Mouse (Mus musculus): ENCODE results near the gene Zfyve28. TPM values are rescaled to one million over a fixed set of nuclear protein-coding genes. Genes with fewer than 3 reads are reported as not detected.

Gene Zfyve28
- 1.6 TPM for polyA plus RNA-seq (2021)

DNA sequence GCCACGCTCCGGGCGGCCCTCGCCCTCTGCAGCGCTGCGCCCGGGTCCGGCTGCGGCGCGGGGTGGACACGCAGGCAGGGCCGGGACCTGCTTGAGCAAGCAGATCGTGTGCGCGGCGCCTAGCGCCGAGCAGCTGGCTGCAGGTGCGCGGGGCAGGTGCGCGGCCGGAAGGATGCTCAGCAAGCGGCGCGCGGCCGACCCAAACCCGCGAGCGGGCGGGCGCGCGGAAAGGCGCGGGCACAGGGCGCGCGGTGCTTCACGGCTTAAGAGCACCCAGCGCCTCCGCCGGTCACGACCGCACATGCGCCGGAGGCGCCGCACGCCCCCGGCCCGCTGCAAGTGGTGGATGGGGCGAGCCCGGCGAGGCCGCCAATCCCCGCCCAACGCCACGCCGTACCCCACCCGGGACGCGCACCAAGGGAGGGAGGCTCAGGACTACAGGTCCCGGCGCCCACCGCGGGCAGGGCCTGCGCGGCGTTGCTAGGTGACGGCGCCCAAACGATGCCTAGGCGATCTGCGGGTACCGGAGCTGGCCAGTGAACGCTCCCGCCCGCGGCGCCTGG lies at the start of gene Zfyve28, which contains the start of gene Cfap99:
Zfyve28 (minus strand) TSS at position 296 of the 563 bp plus-strand sequence.
Cfap99 (plus strand) TSS at position 447 of the 563 bp plus-strand sequence.
- in situ Hi-C loops (cut with MboI; ENCODE audit: low pct_unique_long_range_greater_than_20kb) = loop anchor here (5.0 kb wide), 1 partner anchor 39 kb away; no protein-coding TSS in a partner anchor
- POLR2A ChIA-PET = interaction anchor here (0.7 kb wide), 1 partner anchor 502 kb away, joined by 4 read pairs; no protein-coding TSS in a partner anchor
- CTCF ChIA-PET = interaction anchor here (1.3 to 1.4 kb wide), 2 partner anchors 10 to 29 kb away, joined by 3 read pairs; no protein-coding TSS in a partner anchor
- DNase-seq (ENCODE audit: low read depth, low spot score) = no peak
- no peak for TF ChIP-seq CTCF (IDR thresholded peaks at IDR 0.05)
- no peaks in the 10 kb centered on the region for H3K27me3 ChIP-seq
- ATAC-seq = peak; percentile 78

DNA sequence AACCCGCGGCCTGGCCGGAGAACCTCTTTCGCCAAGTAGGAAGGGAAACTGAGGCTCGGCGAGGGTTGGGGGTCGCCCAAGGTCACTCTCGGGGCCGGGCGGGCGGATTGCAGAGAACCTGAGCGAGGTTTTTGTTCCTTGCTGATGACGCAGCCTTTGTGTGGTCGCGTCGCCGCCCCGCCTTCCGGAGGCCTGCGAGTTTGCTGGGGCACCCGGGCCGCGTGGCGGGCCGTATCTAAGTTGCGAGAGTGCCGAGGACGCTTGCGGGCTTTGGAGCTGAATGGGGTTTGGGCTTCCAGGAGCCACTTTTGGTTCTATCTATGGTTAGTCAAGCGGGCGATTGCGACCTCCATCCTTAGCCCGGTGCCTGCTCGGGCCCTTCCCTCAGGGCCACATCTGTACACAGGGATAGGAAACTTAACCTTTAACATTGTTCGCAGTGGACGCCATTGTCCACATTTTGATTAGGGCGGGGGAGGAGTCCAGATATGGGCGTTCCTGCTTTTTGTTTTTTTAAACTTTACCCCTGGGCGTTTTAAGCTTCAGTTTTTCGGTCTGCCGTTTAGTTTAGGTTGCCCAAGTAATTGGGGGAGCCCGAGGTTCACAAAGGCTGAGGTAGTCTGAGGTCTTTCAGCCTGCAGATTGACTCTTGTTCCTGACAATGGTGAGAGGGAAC lies 48.7 kb upstream of the Zfyve28 start:
- no peaks in the 10 kb centered on the region for H3K27me3 ChIP-seq
- peak; percentile 46 for ATAC-seq
- TF ChIP-seq CTCF (IDR thresholded peaks at IDR 0.05) = no peak
- DNase-seq (ENCODE audit: low read depth, low spot score) = no peak
- in situ Hi-C loops (cut with MboI; ENCODE audit: low pct_unique_long_range_greater_than_20kb) = no loop called here
- ChIA-PET CTCF (interaction anchor here (0.7 kb wide), 1 partner anchor 55 kb away, joined by 3 read pairs; no protein-coding TSS in a partner anchor), POLR2A (interaction anchor here (0.6 to 1.8 kb wide), 2 partner anchors 11 to 12 kb away, joined by 3 to 4 read pairs; no protein-coding TSS in a partner anchor)

DNA sequence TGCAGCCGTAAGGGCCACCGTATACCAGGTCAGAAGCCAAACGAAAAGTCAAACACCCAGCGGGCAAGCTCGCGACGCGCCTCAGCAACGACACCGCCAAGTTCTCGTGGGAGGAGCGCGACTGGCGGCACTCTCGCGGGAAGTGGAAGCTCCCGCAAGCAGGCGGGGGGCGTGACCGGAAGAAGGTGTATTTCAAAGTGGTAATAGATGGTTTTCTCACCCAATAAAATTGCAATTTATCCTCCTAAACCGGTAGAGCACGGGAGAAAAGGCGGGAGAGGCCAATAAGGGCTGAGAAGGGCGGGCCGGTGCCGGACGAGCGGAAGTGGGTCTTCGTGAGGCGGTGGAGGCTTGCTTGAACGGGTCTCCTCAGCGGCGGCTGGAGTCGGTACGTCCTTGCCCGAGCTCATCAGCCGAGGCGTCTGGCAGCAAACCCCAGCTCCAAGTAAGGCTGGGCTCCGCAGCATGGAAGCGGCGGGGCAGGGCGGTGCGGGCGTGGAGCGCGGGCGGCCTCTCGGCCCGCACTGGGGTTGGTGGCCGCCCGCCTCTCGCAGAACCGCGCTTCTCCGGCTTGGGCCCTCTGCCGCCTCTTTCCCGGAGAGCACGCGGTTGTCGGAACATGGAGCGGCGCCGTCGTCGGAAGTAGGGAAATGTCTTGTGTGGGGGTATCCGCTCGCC lies 48.0 kb upstream of the Zfyve28 start, which contains the start of gene Rnf4:
Rnf4 (plus strand) TSS at position 193 of the 678 bp plus-strand sequence.
- POLR2A ChIA-PET = interaction anchor here (0.8 to 1.8 kb wide), 4 partner anchors 9 to 13 kb away, joined by 3 to 10 read pairs (median 4); no protein-coding TSS in a partner anchor
- peak; percentile 93 for DNase-seq (ENCODE audit: low read depth, low spot score)
- ATAC-seq = peak; percentile 94
- no peak for TF ChIP-seq CTCF (IDR thresholded peaks at IDR 0.05)
- in situ Hi-C loops (cut with MboI; ENCODE audit: low pct_unique_long_range_greater_than_20kb) = no loop called here
- H3K27me3 ChIP-seq = no peaks in the 10 kb centered on the region
- CTCF ChIA-PET = no interaction called here

DNA sequence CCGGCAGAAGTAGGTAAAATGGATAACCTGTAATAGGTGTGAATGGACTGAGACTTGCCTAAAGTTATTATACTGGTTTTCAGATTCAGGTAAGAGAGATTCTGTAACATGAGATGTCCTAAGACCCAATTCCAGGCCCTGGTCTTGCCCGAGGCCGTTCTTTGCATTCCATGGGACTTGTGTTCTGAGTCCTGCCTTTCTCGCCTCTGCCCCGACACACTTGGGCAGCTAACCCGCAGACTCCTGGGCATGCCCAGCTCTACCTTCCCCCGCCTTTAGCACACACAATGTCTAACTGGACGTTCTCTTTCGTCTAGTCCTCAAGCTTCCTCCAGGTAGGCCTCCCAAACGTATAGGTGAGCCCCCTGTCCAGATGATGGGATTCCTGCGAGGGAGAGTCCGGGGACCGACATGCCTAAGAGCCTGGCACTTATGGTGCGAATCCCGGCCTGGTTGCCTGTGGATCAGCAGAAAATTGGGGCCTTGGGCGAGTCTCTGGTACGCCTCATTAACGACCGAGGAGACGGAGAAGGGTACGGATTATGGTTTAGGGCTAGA lies 47.4 kb upstream of the Zfyve28 start:
- ChIA-PET POLR2A (interaction anchor here (0.8 to 1.8 kb wide), 4 partner anchors 9 to 14 kb away, joined by 3 to 10 read pairs (median 4); no protein-coding TSS in a partner anchor), CTCF (no interaction called here)
- peak; percentile 37 for DNase-seq (ENCODE audit: low read depth, low spot score)
- in situ Hi-C loops (cut with MboI; ENCODE audit: low pct_unique_long_range_greater_than_20kb) = no loop called here
- peak; percentile 58 for ATAC-seq
- no peak for TF ChIP-seq CTCF (IDR thresholded peaks at IDR 0.05)
- no peaks in the 10 kb centered on the region for H3K27me3 ChIP-seq

DNA sequence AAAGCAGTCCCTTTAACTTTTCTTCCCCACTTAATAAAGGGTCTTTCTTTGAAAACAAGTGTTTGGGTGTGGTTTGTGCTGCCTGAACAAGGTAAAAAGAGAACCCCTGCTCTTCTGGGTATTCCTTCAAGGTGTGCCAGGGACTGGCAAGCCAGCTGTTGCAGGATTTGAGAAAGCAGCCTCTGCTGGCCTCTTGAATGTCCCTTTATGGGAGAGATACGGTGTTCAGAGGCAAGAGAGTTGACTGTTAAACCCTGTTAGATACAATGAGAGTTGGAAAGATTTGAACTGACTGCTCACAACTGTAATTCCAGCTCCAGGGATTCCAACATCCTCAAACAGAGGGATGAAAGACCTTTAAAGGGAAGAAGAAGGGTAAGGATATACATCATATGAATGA lies 45.8 kb upstream of the Zfyve28 start:
- H3K27me3 ChIP-seq = no peaks in the 10 kb centered on the region
- CTCF ChIA-PET = interaction anchor here (1.1 kb wide), 1 partner anchor 38 kb away, joined by 3 read pairs; no protein-coding TSS in a partner anchor
- ATAC-seq (no peak), DNase-seq (ENCODE audit: low read depth, low spot score) (no peak)
- POLR2A ChIA-PET = no interaction called here
- in situ Hi-C loops (cut with MboI; ENCODE audit: low pct_unique_long_range_greater_than_20kb) = no loop called here
- no peak for TF ChIP-seq CTCF (IDR thresholded peaks at IDR 0.05)

DNA sequence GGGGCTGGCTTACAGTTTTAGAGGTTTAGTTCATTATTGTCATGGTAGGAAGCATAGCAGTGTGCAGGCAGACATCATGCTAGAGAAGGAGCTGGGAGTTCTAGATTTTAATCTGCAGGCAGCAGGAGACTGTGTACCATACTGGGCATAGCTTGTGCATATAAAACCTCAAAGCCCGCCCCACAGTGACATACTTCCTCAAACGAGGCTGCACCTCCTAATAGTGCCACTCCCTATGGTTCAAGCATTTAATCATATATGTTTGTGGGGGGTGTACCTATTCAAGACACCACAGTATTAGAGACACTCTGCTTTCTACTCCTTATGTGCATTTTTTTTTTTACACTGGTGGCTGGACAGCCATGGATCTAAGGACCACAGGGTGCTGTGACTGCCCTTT lies 41.9 kb upstream of the Zfyve28 start:
- ChIA-PET POLR2A (no interaction called here), CTCF (no interaction called here)
- TF ChIP-seq CTCF (IDR thresholded peaks at IDR 0.05) = no peak
- no peaks in the 10 kb centered on the region for H3K27me3 ChIP-seq
- in situ Hi-C loops (cut with MboI; ENCODE audit: low pct_unique_long_range_greater_than_20kb) = no loop called here
- DNase-seq (ENCODE audit: low read depth, low spot score) = no peak
- ATAC-seq = no peak

DNA sequence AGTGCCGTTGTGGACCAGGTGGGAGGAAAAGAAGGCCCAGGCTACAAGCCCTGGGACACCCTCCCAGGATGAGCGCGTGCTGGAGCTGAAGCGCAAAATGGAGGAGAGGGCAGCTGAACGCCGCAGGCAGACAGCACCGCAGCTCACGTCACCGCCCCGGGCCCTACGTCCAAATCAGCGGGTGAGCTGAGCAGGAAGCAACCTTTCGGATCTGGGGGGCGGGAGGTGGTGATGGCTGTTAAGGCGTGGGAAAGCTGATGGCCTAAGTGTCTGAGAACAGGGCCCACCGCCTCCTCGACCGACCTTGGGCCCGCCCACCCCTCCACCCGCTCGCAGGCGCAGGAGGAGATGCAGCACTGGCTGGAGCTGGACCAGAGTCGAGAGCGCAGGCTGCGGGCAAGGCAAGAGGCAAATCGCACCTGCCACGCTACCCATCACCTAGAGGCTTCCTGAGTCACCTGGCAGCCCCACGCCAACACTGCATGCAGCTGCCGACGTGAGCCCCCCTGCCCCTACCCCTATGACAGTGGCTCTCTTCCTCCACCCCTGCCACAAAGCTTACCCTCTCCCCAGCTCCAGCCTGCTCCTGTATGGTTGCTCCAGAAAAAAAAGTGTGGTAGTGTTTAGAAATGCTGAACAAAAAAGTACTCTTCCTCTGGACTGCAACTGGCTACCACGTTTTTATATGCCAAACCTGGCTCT lies 38.8 kb upstream of the Zfyve28 start:
- CTCF ChIA-PET = interaction anchor here (1.4 to 2.2 kb wide), 3 partner anchors 12 to 91 kb away, joined by 3 to 9 read pairs (median 3); no protein-coding TSS in a partner anchor
- no peak for ATAC-seq
- POLR2A ChIA-PET = interaction anchor here (0.6 to 1.6 kb wide), 4 partner anchors 9 to 23 kb away, joined by 3 to 10 read pairs (median 4); partner anchors contain the start of gene Rnf4

DNA sequence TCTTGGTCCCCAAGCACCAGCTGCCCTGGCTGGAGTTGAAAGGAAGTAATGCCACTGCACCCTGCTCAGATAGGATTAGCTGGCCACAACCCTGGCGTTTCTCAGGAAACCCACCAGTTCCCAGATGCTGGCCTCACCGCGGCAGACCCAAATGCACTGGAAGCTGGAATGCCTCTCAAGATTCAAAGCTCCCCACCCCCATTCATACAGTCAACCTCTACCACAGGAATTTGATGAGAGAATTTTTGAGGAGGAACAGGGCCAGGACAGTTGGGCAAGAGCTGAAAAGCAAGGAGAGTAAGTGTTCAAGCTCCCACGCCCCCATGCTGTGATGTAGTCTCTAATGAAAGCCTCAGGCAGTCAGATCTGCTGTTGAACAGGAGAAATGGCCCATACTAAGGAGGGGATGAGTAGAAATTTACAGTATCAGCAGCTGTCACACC lies 38.0 kb upstream of the Zfyve28 start:
- in situ Hi-C loops (cut with MboI; ENCODE audit: low pct_unique_long_range_greater_than_20kb) = loop anchor here (5.0 kb wide), 1 partner anchor 39 kb away; the partner anchor contains the start of genes Cfap99 and Zfyve28
- DNase-seq (ENCODE audit: low read depth, low spot score) = peak; percentile 72
- H3K27me3 ChIP-seq = no peaks in the 10 kb centered on the region
- CTCF ChIA-PET = interaction anchor here (1.4 to 2.2 kb wide), 3 partner anchors 12 to 90 kb away, joined by 3 to 9 read pairs (median 3); no protein-coding TSS in a partner anchor
- POLR2A ChIA-PET = interaction anchor here (0.6 to 1.6 kb wide), 4 partner anchors 10 to 106 kb away, joined by 3 to 10 read pairs (median 4); partner anchors contain the start of gene Rnf4
- TF ChIP-seq CTCF (IDR thresholded peaks at IDR 0.05) = no peak
- peak; percentile 77 for ATAC-seq

More for the DNA sequence above, 38.8 kb upstream of the Zfyve28 start:
- TF ChIP-seq CTCF (IDR thresholded peaks at IDR 0.05) = no peak
- DNase-seq (ENCODE audit: low read depth, low spot score) = no peak
- in situ Hi-C loops (cut with MboI; ENCODE audit: low pct_unique_long_range_greater_than_20kb) = loop anchor here (5.0 kb wide), 1 partner anchor 40 kb away; the partner anchor contains the start of genes Cfap99 and Zfyve28
- H3K27me3 ChIP-seq = no peaks in the 10 kb centered on the region

DNA sequence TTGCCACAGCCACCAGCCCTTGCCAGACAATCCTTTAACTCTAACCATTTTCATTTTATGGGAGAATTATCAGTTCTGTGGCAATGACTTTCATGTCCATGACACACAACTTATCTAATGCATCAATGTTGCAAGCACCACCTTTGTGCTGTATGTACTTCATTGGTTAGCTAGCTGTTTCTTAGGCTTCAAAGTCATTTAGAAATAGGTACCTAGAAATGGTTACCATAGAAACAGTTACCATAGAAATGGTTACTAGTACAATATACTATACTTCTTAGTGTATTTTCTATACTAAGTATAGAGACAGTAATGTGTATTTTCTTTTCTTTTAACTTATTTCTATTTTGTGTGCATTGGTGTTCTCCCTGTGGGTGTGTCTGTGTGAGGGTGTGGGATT lies 37.0 kb upstream of the Zfyve28 start:
- ATAC-seq (no peak), DNase-seq (ENCODE audit: low read depth, low spot score) (no peak)
- ChIA-PET CTCF (interaction anchor here (1.2 to 2.2 kb wide), 2 partner anchors 11 to 24 kb away, joined by 4 to 9 read pairs; no protein-coding TSS in a partner anchor), POLR2A (interaction anchor here (0.5 kb wide), 1 partner anchor 20 kb away, joined by 3 read pairs; no protein-coding TSS in a partner anchor)
- no peak for TF ChIP-seq CTCF (IDR thresholded peaks at IDR 0.05)
- no peaks in the 10 kb centered on the region for H3K27me3 ChIP-seq
- in situ Hi-C loops (cut with MboI; ENCODE audit: low pct_unique_long_range_greater_than_20kb) = loop anchor here (5.0 kb wide), 1 partner anchor 38 kb away; the partner anchor contains the start of genes Cfap99 and Zfyve28
